Mouse (Mus musculus): ENCODE measurements at regions not wholly inside any gene's neighbourhood (a gene's known extent, or its start where the extent isn't known, plus 50 kb on each side); places are given as distances from the start of the nearest gene placed in this dataset.

DNA sequence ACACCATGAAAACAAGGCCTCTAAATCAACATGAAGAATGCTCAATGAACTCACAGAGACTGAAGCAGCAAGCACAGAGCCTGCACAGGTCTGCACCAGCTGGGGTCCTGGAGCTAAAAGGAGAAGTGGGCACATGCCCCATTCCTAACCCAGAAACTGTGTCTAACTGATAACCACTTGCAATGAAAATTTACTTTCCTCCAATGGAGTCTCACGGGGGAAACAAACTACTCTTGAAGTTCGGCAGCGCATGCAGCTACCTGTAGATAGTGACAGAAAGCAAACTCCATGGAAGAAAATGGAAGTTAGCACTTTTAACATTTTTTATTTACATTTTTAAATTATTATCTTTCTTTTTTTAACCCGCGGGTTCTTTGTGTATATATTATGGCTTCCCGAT lies 76.8 kb upstream of the Akap6 start:
- ChIA-PET CTCF (no interaction called here), POLR2A (no interaction called here)

DNA sequence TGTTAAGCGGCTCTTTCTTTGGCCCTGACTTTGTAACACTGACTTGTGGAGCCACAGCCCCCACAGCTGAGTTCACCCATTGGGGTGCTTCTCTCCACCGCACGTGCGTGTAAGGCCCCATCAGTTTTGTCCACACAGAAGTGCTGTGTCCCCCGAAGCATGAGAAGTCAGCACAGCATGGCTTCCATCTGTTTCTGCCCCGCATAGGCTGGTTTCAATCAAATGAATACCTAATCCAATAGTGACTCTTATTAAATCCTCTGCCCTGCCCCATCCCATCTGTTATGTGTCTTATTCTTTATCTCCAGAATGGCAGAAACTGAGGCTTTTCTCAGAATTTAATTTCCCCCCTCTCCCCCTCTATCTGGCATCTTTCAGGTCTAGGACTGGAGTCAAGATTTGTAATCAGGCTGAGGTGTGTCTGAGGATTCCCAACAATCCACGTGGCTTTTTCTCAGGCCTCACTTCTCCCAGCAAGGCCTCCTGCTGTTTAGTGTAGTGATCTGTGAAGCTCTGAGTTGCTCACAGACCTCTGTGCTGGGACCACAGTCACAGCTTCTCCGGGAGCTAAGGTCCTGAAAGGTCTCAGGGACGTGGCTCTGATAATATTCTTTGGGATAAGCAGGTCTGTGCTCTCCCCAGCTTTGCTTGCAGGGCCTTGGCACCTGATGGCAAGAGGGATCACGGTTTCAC lies 75.6 kb upstream of the Akap6 start:
- CTCF ChIA-PET, result no interaction called here
- POLR2A ChIA-PET, result interaction anchor here in 2 of 4 experiments (0.5 to 0.6 kb wide), 2 partner anchors 617 to 1495 kb away, joined by 3 to 4 read pairs; no protein-coding TSS in a partner anchor

GRCm38 (mm10) chr12:52624871-52625270 lies 74.3 kb upstream of the Akap6 start:
- ChIA-PET POLR2A (no interaction called here), CTCF (no interaction called here)

DNA sequence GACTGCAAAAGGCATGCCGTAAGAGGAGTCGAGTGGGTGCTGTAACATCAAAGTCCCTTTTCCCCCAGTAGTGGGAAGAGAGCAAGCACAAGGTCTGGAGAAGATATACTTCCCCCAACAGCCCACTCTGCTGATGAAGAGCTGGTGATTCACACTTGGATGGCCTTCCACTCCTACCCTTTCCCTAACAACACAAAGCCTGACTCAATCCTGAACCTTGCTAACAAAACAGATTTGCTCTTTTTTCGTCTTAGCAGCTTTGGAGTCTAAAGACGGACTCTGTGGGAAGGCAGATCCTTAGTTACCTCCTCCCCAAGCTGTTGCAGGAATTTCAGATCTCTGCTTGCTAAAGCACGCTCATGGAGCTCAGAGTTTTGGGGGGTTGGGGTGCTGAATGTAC lies 70.4 kb upstream of the Akap6 start:
- POLR2A ChIA-PET, result interaction anchor here in 1 of 4 experiments (0.9 kb wide), 1 partner anchor 10 kb away, joined by 3 read pairs; no protein-coding TSS in a partner anchor

GRCm38 (mm10) chr12:52635121-52635878 lies 63.9 kb upstream of the Akap6 start:
- ChIA-PET CTCF (interaction anchor here in 2 of 4 experiments (0.5 to 0.9 kb wide), 2 partner anchors 220 to 621 kb away, joined by 3 read pairs; no protein-coding TSS in a partner anchor), POLR2A (no interaction called here)

More for the DNA sequence above, 70.4 kb upstream of the Akap6 start:
- CTCF ChIA-PET, result interaction anchor here in 1 of 4 experiments (0.7 kb wide), 1 partner anchor 9 kb away, joined by 5 read pairs; no protein-coding TSS in a partner anchor

DNA sequence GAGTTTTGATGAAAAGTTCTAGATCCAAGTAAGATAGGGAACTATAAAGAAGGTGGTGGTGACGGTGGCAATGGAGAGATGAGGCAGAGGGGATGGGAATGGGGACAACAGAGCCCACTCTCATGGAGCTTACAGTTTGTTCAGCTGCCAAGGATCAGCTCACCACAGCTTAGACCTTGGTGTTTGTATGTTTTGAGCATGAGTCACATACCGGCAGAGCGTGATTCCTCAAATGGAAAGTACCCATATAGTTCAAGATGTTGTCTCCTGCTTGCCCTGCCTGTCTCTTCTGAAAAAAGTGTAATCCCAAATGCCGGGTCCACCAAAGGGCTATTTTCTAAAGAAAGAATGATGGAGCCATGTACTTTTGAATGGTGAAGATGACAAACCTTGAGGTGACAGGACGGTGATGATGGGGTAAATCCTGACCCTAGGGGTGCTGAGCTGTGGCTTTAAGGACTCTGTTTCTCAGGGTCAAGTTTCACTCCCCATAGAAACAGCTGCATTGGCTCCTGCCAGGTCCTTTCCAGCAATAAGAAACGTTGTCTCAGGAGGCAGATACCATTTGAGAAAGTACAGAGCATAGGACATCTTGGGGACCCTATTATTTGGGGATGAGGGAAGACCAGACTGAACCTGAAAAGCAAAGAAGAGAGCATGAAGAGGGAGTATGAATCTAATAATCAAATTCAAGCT lies 62.8 kb upstream of the Akap6 start:
- CTCF ChIA-PET, result interaction anchor here in 1 of 4 experiments (0.7 kb wide), 1 partner anchor 140 kb away, joined by 3 read pairs; no protein-coding TSS in a partner anchor

DNA sequence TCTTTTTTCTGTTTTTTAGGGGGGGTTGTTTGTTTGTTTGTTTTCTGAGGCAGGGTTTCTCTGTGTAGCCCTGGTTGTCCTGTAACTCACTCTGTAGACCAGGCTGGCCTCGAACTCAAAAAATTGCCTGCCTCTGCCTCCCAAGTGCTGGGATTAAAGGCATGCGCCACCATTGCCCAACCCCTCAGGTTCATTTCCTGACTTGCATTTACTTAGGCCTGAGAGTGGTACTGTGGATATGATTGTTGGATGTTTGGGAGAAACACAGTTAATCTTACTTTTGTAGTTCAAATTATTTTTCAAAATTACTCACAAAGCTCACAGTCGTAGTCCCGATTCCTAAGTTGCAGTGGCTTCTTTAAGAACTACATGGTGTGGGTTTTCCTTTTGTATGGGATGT lies 62.3 kb upstream of the Akap6 start:
- ChIA-PET CTCF (interaction anchor here in 1 of 4 experiments (1.2 kb wide), 1 partner anchor 618 kb away, joined by 3 read pairs; no protein-coding TSS in a partner anchor), POLR2A (interaction anchor here in 2 of 4 experiments (0.5 to 0.6 kb wide), 2 partner anchors 237 to 631 kb away, joined by 3 to 4 read pairs; no protein-coding TSS in a partner anchor)

More for the DNA sequence above, 62.8 kb upstream of the Akap6 start:
- POLR2A ChIA-PET, result interaction anchor here in 1 of 4 experiments (0.6 kb wide), 1 partner anchor 631 kb away, joined by 4 read pairs; no protein-coding TSS in a partner anchor

DNA sequence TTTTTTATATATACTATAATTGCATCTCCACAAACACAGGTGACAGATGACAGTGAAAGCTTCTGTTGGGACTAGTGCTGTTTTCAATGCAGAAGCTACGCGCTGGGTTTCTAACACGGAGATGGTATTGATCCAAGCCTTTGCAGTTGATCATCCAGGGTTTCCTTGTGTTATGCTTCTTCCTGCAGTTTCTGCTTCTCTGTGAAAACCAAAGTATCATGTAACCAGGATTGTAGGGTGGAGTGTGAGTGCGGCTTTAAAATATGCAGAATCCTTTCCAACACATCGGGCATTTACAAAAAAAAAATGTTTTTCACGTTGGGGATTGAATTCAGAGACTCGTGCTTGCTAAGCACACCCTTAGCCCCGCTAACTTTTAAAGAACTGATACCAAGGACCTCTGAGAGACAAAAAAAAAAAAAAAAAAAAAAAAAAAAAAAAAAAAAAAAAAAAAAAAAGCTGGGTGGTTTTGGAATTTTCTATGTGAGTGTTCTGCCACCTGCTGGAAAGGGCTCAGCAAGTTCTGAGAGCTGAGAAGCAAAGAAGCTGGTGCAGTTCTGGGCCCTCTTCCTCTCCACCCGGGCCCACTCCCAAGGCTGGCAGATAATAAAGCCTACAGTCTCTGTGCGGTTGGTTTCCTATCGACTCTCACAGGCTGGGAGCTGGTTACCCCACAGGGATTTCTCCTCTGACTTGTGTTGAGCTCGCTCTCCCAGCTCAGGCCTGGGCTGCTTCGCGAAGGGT lies 61.5 kb upstream of the Akap6 start:
- ChIA-PET CTCF (interaction anchor here (0.5 to 1.2 kb wide), 43 partner anchors 8 to 1240 kb away, joined by 3 to 15 read pairs (median 4); partner anchors contain the start of gene Heatr5a (in 2 of the 4)), POLR2A (interaction anchor here in 3 of 4 experiments (0.5 to 1.5 kb wide), 10 partner anchors 15 to 1397 kb away, joined by 3 to 10 read pairs (median 4); partner anchors contain the start of gene Dtd2 (in 1 of the 3))

- CTCF ChIA-PET, result interaction anchor here (0.6 to 1.1 kb wide), 24 partner anchors 9 to 1239 kb away, joined by 3 to 11 read pairs (median 5); partner anchors contain the start of gene Heatr5a (in 1 of the 4)
- POLR2A ChIA-PET, result interaction anchor here in 3 of 4 experiments (0.7 to 1.5 kb wide), 5 partner anchors 14 to 632 kb away, joined by 3 to 6 read pairs (median 4); partner anchors contain the start of gene Dtd2 (in 1 of the 3)
These were observed 60.7 kb upstream of the Akap6 start for GRCm38 (mm10) chr12:52638461-52638860.

GRCm38 (mm10) chr12:52644059-52644458 lies 55.1 kb upstream of the Akap6 start:
- ChIA-PET POLR2A (no interaction called here), CTCF (no interaction called here)
